Mouse (Mus musculus) spleen, postnatal 36 days (tissue): ENCODE data around the gene Plcb4.
"Not testable (repeated sequence)": the region's sequence is repeated elsewhere in the genome, so short reads cannot be mapped to it uniquely, and the experiment has no call there.

ENCODE experiments used
- DNase-seq, 2 experiments: peaks; one replicate each; pipeline ENCODE4 v3.0.0; 2022; ENCODE audit warnings: low spot score in 2 of 2, mixed read lengths in 1 of 2

Gene Plcb4

DNA sequence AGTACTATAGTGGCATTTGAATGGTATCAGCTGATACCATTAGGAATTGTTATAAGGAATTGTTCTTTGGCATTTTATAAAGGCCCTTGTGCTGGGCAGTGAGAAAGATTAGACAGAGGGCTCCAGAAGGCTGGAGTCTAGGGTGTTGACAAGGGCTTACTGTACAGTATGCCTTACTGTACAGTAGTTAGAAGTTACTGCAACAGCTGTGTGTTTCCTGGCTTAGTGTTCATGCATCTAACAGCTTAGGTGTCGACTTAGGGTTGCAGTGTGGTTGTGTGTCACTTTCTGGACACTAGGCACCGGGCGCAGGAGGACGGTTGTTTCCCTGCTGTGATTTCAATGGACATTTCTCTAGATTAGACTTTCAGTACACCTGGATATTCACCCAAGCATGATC is 57.4 kb downstream of the Plcb4 start:
- no peak for DNase-seq

DNA sequence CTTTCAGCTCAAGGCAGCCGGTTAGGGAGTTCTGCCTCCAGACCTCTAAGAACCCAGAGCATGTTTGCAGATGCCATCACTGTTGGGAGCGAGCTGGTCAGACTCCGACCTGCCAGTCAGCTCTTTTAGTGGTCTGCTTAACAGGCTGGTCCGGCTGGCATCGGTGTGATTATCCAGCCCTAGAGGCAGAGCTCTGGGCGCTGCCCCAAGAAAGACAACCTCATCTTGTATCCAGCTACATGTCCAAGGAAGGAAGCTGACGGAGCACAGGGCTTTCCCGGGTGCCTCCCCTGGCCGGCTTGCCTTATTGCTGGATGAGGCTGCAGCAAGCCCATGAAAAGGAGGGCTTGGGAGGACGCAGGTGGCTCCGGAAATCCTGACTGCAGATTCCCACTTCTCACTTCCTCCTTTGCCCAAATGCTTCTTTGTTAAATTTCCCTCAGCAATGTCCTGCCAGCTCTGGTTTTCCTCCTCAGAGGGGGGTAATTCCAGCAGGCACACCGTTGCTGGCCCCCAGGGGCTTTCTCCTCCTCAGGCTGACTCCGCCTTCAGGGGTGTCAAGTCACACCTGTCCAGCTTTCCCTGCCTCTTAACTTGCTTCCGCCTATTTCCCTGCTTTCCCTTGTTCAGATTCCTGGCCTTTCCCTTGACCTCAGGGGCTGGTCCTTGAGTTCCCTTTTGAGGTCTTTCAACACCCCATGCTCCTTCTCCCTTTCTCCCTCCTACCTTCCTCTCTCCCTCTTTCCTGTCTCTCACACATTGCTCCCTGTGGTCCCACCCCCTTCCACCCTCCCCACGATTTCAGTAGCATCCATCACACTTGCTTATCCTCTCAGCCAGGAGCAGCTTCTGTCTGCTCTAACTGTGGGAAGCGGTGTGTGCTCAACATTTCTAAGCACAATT is 58.7 kb downstream of the Plcb4 start:
- DNase-seq = no peak

DNA sequence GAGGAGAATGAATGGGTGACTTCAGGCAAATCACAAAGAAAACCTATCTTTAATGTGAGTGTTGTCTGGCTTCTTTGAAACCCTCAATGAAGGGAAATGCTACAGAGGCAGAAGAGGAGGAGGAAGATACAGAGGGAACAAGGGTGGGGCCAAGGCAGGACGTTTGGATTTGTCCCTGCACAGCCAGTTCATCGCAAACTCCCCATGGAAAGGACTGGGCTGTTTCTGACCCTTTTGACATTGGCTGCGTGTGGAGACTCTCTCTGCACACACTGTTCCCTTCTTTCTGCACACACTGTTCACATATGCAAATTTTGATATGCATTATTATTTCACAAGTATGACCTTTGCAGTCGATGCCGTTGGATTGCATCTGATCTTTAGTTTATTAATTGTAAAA is 63.3 kb downstream of the Plcb4 start:
- no peak for DNase-seq

DNA sequence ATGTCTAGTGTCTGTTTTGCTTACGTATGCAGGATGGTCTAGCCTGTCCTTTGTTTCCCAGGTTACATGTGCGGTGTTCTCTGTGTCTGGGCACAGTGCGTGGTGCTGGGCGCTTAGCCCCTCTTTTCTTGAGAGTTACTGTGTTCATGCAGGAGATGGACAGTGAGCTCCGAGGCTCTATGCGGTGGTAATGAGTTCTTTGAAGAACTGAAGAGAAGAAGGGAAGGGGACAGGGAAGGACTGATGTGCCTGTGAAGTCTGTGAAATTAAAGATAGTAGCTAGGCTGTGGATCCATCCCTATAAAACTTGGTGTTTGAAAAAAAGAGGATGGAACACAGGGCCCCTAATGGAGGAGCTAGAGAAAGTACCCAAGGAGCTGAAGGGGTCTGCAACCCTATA is 64.6 kb downstream of the Plcb4 start:
- DNase-seq = no peak

DNA sequence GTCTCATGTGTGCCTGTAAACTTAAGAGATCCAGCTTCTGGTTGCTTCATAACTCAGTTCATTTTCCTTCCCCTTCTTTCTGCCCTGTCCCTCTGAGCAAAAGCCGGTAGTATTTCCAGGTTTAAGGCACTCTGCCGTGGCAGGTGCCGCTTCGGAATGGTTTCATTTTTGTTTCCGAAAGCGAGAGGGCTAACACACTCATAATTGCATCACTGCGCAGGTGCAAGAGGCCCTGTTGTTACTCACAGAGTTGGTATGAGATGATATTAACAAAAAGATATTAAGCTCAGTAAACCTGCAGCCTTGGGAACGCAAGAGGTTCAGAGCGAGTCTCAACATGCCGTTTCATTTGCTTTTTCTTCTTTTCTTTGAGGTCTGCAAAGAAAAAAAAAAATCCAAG is 65.7 kb downstream of the Plcb4 start:
- no peak for DNase-seq

DNA sequence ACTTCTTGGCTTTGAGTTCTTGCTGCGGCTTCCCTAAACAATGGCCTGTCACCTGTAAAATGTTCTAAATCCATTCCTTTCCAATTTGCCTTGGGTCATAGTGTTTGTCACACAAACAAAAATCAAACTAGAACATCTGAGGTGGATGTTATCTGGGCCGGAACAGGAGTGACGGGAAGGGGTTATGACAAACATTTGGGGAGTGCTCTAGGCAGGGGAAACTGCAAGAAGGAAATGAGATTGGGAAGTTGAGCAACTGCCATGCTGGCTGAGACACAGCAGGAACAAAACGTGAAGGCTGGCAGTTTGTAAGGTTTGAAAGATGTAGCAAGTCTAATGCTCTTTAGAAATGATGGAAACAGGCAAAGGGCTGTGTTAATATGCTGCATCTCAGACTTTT is 66.6 kb downstream of the Plcb4 start:
- peak; percentile 13 to 34 for DNase-seq

DNA sequence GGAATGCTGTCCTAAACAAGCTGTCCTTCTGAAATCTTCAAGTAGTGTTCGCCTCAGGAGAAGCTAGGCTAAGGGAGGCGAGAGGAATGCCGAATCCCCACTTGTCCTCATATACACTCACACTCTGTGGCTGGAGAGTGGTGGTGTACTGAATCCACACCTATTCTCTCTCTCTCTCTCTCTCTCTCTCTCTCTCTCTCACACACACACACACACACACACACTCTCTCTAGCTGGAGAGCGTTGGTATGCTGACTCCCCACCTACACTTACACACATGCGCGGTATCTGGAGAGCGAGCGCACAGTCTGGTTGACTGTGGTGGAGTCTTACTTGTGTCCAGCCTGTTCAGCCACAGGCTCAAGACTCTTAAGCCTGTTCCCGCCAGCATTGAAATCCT is 68.3 kb downstream of the Plcb4 start:
- no peak for DNase-seq

DNA sequence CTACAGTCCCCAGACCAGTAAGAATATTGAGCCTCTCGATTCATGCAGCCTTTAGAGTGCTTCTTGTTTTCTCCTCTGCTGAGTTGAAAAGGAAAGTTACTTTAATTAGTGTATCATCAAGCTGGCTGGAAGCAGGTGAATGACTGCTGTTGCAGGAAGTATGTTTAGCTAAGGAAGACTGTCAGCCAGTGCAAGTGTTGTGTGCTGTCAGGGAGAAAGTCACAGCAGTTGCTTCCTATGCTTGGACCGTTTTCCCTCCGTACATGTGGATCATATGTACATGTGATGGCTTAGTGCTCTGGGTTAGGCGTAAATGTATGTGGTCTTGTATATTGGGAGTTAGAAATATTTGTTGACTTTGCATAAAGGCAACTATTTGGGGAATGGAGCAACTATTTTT is 69.1 kb downstream of the Plcb4 start:
- no peak for DNase-seq

DNA sequence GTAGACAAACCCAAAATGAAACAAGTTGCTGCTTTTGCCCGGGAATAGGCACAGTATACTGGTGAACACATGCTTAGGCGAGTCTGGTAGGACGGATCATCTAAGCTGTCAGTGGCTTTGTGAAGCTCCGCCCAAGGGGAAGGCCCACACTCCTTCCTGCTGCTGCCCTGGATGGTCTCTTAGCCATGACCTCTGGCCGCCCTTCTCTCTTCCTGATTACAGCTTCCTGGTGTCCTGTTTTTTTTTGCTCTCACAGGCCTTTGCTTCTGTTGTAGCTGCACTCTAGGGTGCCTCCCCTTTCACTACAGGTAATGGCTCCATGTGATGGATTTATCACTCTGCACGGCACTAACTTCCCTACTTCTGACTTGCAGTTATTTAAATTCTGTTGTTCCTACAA is 72.8 kb downstream of the Plcb4 start:
- peak; percentile 9 to 35 for DNase-seq

DNA sequence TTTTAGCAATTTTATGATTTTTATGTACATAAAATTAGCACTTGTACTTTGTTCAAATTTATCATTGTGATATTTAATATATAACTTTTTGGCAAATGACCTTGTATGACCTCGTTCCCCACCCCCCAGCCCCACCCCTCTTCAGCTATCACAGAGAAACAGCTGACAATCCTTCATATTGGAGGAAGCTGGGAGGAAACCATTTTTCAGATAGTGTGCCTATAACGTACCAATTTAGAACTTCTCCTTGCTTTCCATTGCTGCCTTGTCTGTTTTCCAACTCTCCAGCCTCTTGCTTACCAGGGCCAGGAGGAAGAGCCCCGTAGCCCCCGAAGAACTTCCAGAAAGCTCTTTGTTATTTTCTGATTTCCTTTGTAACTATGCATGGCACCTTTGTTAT is 73.8 kb downstream of the Plcb4 start:
- no peak for DNase-seq

DNA sequence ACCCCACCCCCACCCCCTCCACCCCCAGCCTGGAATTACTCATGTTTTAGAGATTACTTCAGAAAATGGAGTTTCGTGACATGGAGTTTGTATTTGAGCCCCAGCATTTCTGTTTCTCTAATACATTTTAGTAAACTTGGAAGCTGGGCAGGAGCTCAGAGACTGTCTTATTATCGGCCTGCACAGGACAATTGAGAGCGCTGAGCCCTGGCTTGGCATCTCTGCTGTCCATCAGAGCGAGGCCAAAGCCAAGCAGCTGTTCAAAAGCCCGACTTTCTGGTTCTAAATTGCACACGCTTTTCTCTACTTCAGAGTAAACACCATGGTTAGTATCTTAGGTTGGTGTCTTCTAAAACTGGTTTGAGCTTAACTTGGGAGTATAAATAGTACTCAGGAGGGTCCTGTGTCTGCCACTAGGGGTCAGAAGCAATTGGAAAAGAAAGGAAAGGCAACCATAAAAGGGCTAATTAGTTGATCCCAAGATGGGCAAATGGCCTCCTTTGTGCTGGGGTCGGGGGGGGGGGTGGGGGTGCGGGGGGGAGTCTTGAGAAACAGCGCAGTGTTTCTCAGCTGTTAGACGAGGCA is 75.2 kb downstream of the Plcb4 start:
- no peak for DNase-seq

DNA sequence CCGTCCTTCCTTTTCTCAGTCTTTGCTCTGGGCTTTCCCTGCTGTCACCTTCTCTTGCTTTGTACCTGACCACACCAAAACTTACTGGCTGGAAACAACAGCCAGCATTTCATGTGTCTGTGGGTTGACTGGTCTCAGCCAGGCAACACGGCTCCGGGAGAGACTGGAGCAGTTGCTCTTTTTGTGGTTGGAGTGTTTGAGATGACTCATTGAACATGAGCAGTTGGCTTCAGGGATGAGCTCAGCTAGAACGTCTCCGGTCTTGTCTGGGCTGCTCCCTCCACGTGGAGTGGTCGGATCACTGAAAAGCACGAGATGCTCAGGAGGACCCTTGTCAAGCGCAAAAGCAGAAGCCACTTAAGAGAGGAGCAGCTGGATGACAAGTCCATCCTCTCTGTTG is 78.7 kb downstream of the Plcb4 start:
- no peak for DNase-seq

DNA sequence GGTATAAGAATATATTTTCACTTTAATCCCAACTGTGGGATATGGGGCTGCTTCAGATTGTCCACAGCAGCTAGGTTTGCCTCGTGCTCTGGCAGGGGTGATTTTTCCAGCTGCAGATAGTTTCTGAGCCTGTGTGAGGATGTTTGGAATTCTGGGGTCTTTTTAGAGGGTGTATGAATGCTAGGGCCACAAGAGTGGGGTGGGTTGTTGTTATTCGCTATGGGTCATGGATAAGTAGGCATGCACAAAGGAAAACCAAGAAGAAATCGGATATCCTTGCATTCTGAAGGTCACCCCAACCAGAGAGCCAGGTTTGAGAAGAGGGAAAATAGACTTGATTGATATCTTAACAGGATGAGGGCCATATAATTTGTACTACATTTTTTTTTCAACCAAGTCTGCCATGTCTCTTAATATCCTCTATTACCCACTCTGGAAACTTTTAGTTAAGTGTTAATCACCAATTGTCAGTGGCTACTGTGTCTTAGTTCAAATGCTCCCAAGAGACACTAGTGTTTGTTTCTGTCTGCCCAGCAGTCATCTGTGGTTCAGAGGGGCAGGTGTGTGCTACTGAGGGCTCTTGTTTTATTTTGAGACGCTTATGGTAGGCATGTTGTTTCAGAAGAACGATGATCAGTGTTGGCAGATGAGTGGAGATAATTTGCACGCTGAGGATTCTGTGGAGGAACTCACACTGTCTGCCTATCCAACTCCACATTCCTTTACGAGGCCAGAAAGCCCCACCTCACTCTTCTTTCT is 79.4 kb downstream of the Plcb4 start:
- DNase-seq = not testable (repeated sequence)

DNA sequence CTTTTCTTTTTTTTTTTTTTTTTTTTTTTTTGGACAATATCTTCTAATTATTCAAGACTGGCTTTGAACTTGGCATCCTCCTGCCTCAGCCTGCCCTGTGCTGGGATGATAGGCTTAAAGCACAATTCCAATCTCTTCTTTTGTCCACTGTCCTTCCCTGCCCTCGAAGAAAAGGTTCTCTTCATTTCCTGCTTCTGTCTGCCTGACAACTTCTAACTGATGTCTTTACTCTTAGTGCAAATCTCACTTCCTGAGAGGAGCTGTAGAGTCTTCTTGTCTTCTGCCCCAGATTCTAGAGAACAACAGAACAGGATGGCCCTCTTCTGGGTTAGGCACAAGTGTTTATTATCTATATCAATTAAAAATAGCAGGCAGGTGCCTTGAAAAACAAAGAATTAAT is 80.1 kb downstream of the Plcb4 start:
- no peak for DNase-seq

DNA sequence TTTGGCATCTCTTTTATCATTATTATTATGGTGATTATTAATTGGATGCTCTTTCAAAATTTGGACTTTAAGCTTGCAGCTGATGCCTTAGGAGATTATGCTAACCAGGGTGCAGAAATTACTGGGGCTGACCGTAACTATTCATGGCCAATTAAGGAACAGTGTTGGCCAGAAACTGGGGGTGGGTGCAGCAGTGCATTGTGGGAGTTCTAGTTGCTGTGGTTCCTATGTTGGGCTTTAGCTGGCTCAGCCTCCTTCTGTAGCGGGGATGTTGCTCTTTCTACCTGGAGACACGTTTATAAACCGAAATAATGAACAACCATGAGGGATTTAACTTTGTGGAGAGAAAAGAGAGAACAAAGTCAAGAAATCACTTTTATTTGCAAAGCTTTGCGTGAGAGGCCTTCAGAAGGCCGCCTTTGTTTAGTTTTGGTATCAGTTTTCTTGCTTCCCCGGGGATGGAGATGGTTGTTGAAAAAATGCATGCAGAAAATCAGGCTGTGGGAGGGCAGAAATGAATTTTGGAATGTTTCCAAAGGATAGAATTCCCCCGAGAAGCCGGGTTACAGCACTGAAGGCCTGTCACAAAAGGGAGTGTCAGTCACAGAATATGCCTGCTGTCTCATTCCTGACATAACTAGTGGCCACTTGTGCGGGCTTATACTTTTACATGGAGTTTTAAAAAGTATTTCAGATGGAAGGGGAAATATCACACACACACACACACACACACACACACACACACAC is 84.3 kb downstream of the Plcb4 start:
- DNase-seq = no peak

DNA sequence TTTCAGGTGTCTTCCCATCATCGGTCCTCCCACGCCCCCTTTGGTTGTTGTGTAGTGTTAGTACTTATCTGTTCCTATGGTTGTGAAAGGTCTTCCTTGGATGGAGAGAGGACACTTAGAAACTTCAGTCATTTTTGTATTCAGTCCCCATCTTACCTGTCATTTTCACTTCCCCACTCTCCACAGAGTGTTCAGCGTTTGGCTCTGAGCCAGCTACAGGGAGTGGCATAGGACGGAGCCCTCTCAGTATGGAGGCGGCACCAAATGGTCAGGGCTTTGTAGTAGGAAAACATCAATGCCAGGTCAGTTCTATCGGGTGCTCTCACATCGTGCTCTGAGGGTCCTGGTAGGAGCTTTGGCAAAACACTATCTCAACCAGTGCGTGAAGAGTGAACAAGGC is 85.9 kb downstream of the Plcb4 start:
- DNase-seq = no peak

DNA sequence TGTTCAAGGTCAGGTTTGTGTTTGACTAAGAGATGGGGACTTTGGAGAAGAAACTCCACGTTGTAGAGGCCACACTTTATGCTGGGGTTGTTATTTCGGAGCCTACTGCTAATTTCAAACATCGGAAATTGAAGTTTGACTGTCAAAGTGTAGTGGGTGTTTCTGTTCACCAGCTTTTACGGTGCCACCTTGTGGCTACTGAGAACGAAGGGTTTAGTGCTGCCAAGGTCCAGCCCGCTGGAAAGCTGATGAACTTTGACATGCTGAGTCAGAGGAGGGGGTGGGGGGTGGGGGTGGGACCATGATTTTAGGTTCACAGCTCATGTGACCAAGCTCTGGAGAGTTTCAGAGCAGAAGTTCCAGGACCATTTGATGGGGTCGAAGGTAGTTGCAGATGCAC is 86.3 kb downstream of the Plcb4 start:
- no peak for DNase-seq

DNA sequence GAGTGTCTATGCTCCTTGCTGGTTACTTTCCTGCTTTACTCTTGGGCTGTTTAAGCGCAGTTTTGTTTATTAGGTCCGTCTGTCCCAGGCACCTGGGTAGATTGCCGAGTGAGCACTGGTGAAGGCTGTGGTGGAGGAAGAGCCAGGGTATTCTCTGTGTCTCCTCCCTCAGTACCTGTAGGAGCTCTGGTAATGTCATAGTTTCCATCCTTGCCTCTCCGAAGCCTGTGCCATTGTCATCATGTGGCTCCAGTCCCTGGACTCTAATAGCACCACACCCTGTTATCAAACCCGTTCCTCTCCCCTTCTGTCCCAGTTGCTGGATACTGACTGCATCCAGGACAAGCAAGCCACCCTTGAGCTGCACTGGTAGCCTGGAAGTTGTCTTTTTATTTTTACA is 89.6 kb downstream of the Plcb4 start:
- no peak for DNase-seq

DNA sequence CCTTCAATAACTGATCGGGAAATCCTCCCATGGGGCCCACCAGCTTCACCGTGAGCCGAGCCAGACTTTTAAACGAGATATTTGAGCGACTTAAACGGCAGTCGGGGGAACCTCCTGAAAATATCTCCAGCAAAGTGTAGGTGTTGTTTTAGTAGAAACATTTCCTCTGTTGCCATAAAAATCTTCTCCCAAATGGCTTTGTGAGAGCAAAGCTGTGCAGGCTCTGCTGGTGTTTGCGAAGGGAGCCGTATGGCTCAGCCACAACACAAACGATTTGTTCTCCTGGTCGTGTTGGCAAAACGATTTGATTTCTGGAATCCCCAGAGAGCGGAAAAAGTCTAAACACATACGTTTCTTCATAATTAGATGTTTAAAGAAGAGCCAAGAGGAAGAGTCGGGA is 90.8 kb downstream of the Plcb4 start:
- DNase-seq = no peak

DNA sequence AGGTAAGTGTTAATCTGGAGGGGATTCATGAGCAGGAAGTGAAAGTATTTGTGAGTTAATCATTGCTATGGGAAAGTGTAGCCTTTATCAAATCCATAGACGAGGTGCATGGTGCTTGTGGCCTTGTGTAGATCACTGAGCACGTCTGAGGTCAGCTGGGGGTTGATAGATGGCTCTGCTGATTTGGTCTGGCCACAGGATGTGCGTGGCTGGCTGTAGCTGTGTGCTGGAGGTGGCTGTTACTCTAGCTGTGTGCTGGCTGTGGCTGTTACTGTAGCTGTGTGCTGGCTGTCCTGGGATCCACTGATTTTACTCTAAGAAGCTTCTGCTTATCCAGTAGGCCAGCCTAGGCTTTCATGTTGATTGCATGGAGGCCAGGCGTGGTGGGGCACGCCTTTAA is 91.9 kb downstream of the Plcb4 start:
- DNase-seq = no peak

DNA sequence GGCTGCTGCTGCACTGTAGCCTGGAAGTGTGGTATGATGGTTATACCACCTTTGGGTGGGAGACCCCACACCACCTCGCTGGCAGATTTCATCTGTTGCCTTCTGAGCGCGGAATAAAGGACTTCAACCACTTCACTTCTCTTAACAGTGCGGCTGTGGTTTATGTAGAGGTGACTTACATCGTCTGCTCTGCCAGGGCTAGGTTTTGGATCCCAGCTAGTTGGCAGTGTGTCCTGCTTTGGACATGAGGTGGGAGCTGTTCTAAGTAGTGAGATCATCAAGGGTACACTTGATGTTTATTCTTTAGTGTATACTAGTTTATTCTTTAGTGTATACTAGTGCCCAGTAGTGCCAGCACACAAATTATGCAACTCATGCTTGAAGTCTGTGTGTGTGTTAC is 97.0 kb downstream of the Plcb4 start:
- DNase-seq = no peak

DNA sequence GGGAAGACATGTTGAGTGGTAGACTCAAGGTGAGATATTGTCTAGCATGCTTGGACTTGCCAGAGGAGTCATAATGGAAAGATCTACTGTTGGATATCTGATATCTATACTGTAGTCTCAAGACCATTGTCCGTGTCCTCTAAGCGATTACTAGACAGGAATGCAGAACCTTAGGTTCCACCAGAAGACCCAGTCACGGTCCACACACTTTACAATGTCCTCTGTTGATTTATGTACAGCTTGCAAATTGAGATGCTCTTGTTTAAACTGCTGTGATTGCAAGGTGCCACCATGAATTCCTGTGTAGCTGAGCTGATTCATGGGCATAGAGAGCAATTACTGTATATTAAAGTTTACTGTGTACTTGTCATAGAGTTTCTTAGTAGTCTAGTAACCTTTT is 98.7 kb downstream of the Plcb4 start:
- DNase-seq = no peak
